Mouse (Mus musculus) hematopoietic stem cell, adult 5-6 weeks (primary cell): ENCODE measurements around the gene Ppil6. TPM values are rescaled to one million over a fixed set of nuclear protein-coding genes. Genes with fewer than 3 reads are reported as not detected.

ENCODE experiments used
- ATAC-seq, 2 experiments: fragments of 125-278 bp in 1 of 2; replicated peaks in 1 of 2; 2 replicates each; pipeline ENCODE4 v1.8.0; 2016 to 2017; ENCODE audit warnings: inconsistent platforms in 2 of 2, mild to moderate bottlenecking in 2 of 2, moderate number of reproducible peaks in 2 of 2, low read depth in 1 of 2, moderate TSS enrichment in 1 of 2; ENCODE audit not compliant: low FRiP score in 2 of 2, poor library complexity in 2 of 2, severe bottlenecking in 2 of 2, insufficient read depth in 1 of 2, low TSS enrichment in 1 of 2
- total RNA-seq: library from RNA; stranded (forward); fragments of 172-1452, 232-1000 nt; gene quantifications from 2 replicates; pipeline ENCODE4 v1.2.3, GENCODE M21; 2017

Ppil6 gene
- total RNA-seq = 1.4 TPM in 1 of 2 replicates, not detected in the other

- peak; percentile 94 to 96 for ATAC-seq
Measured at GRCm38 (mm10) chr10:41489708-41490517, at the start of gene Ppil6, which contains the start of gene Smpd2. TSS of gene Ppil6 (plus strand) at chr10:41490439. TSS of gene Smpd2 (minus strand) at chr10:41490369.

GRCm38 (mm10) chr10:41448216-41448615 lies 42.0 kb upstream of the Ppil6 start:
- no peak for ATAC-seq

- peak; percentile 23 to 33; a peak in 2 of 4 replicates for ATAC-seq
Measured at GRCm38 (mm10) chr10:41449684-41450083, 40.6 kb upstream of the Ppil6 start.

GRCm38 (mm10) chr10:41450137-41450670 lies 40.0 kb upstream of the Ppil6 start, which contains the start of gene Zbtb24:
TSS of gene Zbtb24 (plus strand) at chr10:41450383.
- peak; percentile 87 to 97 for ATAC-seq

- no peak for ATAC-seq
Measured at GRCm38 (mm10) chr10:41450780-41451522, 39.3 kb upstream of the Ppil6 start.

GRCm38 (mm10) chr10:41451656-41452055 lies 38.6 kb upstream of the Ppil6 start:
- no peak for ATAC-seq

GRCm38 (mm10) chr10:41452791-41453190 lies 37.4 kb upstream of the Ppil6 start:
- no peak for ATAC-seq

GRCm38 (mm10) chr10:41459990-41460389 lies 30.2 kb upstream of the Ppil6 start:
- ATAC-seq = no peak

GRCm38 (mm10) chr10:41460501-41460900 lies 29.7 kb upstream of the Ppil6 start:
- no peak for ATAC-seq

- ATAC-seq = no peak
Measured at GRCm38 (mm10) chr10:41461057-41461722, 29.0 kb upstream of the Ppil6 start.

GRCm38 (mm10) chr10:41464401-41464955 lies 25.8 kb upstream of the Ppil6 start:
- ATAC-seq = no peak

- ATAC-seq = no peak
Measured at GRCm38 (mm10) chr10:41467325-41467724, 22.9 kb upstream of the Ppil6 start.

GRCm38 (mm10) chr10:41470693-41471092 lies 19.5 kb upstream of the Ppil6 start:
- no peak for ATAC-seq

- no peak for ATAC-seq
Measured at GRCm38 (mm10) chr10:41472534-41472933, 17.7 kb upstream of the Ppil6 start.

GRCm38 (mm10) chr10:41472962-41473481 lies 17.2 kb upstream of the Ppil6 start:
- ATAC-seq = no peak

- ATAC-seq = peak; percentile 70 to 77
Measured at GRCm38 (mm10) chr10:41473782-41474468, 16.3 kb upstream of the Ppil6 start.
